Mouse (Mus musculus) megakaryocyte, embryonic 14.5 days (primary cell): ENCODE measurements around the gene Creg1.

ENCODE experiments used
- FLI1 ChIP-seq: IDR thresholded peaks from 2 replicates; pipeline ENCODE4 v1.6.1; 2012; ENCODE audit warnings: low read length, inconsistent platforms, mixed read lengths
- GATA1 ChIP-seq: IDR thresholded peaks from 3 replicates; pipeline ENCODE4 v1.6.1; 2012; ENCODE audit warnings: mixed read lengths, low read length, inconsistent platforms, borderline replicate concordance

DNA sequence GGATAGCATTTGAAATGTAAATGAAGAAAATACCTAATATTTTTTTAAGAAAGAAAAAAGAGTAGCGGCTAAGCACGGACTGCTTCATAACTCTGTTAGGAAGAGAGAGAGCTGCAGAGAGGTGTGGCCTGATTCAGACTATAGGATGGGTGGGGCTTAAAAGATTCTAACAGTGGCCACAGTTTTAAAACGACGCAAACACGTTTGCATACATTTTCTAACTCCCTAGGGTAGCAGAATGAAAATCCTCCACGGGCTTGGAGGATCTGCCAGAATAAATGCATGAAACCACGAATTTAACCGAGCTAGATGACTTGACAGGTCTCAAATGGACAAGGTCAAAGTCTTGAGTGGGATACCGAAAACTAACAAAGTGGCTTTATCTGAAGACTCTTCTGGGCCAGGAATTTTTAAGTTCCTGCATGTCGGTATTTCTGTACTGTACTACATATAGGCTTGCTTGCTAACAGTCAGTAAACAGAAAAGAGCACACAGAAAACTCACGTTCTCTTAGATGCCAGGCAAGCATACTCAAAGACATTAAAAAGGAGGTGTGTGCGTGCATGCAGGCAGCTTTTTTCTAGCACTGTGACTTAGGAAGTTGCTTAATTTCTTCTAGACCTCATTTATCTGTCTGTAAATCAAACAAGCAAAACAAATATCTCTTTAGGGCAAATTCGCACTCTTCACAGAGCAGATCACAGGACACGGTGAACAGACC lies 472 bp upstream of the Creg1 start:
- TF ChIP-seq GATA1, result no peak
- no peak for TF ChIP-seq FLI1
